Mouse (Mus musculus) bone marrow, adult 2 months (tissue): ENCODE results near the gene Phf12.
A peak's percentile ranks its signal among the peaks of the same experiment; 100 is the strongest.

Experiments
- CTCF ChIP-seq: fragments of 200-500 bp; IDR thresholded peaks from 2 replicates; pipeline ENCODE4 v1.5.1; 2011; ENCODE audit warnings: low read length, control low read depth; ENCODE audit not compliant: control insufficient read depth, insufficient read depth
- POLR2A ChIP-seq: fragments of 200-500 bp; IDR thresholded peaks from 2 replicates; pipeline ENCODE4 v1.6.1; 2011; ENCODE audit warnings: low read depth, mild to moderate bottlenecking, control low read depth, low read length, borderline replicate concordance; ENCODE audit not compliant: control insufficient read depth

DNA sequence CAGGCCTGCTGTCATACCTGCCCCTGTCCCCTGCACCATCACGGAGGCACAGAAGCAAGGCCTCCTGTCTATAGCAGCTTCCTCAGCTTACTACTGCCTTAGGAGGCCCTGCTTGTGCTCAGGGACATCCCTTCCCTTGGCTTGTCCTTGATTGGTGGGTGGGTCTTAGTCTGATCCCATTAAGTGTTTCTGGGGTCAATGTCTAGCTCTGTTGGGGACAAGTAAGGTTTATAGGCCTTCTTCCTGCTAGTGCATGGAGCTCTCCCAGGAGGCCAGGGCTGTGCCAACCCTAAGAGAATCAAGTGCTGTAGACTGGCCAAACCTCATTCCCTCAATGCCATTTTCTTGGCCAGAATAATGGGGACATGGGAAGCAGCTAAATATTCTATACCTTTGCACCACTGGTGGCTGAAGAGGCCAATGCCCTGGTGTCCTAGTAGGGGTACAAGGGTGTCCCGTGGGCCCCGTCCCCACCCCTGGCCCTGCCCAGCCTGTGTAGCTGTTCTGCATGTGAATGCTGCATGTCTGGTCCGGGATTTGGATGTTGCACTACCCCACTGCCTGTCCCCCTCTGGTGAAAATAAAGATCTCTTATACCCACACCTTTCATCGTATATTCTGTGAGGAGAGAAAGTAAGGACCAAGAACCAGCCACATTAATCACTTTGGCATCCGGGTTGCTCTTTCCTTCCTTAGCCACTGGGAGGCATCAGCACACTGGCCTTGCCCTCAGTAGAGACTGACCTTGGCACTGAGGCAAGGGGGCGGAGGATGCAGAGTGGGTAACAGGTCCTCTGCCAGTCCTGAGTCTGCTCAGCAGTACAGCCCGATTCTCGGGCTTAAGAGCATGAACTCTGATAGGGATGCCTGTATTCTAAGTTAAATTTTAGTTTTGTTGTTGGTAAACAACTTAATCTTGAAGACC lies 77.5 kb downstream of the Phf12 start:
- TF ChIP-seq POLR2A = no peak
- peak; percentile 98 for TF ChIP-seq CTCF
